Mouse (Mus musculus) G1E (cell line): ENCODE measurements at regions not wholly inside any gene's neighbourhood (a gene's known extent, or its start where the extent isn't known, plus 50 kb on each side); places are given as distances from the start of the nearest gene placed in this dataset.

Experiments
- CTCF ChIP-seq: IDR thresholded peaks from 2 replicates; pipeline ENCODE4 v1.5.1; 2012; ENCODE audit warnings: low read depth, low read length, inconsistent platforms, mixed read lengths
- GATA1 ChIP-seq: IDR thresholded peaks from 2 replicates; pipeline ENCODE4 v1.6.1; 2012; ENCODE audit warnings: borderline replicate concordance, low read length, inconsistent platforms, mixed read lengths
- POLR2AphosphoS5 ChIP-seq: IDR thresholded peaks from 2 replicates; pipeline ENCODE4 v1.6.1; 2012; ENCODE audit warnings: low read depth, low read length, inconsistent platforms; ENCODE audit not compliant: insufficient replicate concordance
- TAL1 ChIP-seq: conservative IDR thresholded peaks from 2 replicates; pipeline ENCODE4 v1.6.1; 2012; ENCODE audit warnings: low read depth, low read length, inconsistent platforms, mixed read lengths

DNA sequence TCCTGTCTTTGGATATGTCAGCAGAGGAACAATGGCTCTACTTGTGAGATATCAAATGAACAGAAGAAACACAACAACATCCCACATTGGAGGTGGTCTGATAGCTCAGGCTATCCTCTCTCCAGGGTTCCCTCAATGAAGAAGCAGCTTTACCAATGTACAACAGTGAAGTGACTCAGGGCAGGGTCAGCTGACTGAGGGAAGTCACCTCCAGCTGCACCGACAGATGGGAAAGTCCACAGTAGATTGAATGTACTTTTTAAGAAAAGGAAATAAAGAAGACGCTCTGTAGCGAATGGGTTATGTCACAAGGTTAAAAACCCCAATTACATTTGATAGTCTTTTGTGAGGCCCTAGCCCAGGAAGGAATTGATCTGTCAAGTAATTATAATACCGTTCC, 62.6 kb upstream of the Tnfaip3 start:
- TF ChIP-seq CTCF, result no peak
- no peak for TF ChIP-seq TAL1
- no peak for TF ChIP-seq GATA1
- TF ChIP-seq POLR2AphosphoS5, result no peak
